Mouse (Mus musculus) c-Kit-negative CD71-positive TER-119-positive erythroid progenitor cells, embryonic 14.5 days (primary cell): ENCODE results near the gene Mical2.

Experiments used
- DNase-seq: peaks from one replicate; pipeline ENCODE4 v3.0.0-alpha.2; 2013; ENCODE audit warnings: low read depth, low spot score

Mical2 gene

DNA sequence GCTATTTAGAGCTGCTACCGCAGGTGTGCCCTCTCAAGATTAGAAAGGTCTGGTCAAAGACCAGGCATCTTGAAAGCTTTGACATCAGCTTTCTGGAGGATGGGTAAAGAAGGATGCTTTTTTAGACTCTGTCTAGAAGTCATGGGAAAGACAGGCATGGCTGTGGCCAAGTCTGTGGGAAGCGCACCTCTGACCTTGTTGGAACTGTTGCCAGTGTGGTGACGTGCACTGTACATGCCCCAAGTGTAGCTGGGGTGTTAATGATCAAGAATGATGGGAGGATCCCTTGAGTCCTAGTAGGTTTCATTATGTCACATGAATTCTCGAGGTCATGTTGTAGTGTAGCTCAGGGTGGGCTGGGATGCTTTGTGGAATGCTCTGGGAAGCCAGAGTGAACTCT is 127.4 kb downstream of the Mical2 start:
- no peak for DNase-seq

DNA sequence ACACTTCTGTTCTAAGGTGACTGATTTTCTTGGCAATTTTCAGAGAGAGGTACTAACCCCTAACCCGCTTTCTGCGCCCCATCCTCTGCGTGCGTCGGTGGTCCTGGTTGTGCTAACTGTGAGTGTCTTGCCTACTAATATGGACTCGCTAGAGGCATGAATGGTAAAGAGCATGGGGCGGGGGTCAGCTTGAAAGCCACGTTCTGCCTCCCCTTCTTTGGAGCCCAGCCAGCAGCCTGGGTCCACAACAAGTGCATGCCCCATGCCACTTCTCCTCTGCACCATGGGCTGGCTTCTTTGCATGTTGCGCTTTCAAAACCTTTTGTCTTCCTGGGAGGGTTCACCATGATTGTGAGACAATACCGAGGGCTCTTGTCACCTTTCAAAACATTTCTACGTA is 128.3 kb downstream of the Mical2 start:
- DNase-seq = no peak

DNA sequence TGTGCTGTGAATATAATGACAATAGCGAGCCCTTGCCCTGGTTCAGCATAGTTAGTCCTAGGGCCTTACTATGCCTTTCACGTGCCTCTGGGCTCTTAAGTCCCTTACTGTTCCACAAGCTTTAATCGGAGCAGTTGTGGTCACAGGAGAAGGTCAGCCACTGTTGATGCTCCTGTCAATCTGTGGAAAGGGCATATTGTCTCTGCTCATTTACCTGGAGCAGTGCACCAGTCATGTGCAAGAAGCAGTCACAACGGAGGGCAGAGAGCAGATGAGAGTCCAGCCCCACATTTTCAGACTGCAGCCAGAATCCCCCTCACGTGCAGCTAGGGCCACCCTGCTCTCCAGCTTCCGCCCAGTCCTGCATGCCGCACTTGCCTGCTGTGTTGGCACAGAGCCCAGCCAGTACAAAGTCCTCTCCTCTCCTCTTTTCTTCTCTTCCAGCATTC is 128.9 kb downstream of the Mical2 start:
- no peak for DNase-seq

DNA sequence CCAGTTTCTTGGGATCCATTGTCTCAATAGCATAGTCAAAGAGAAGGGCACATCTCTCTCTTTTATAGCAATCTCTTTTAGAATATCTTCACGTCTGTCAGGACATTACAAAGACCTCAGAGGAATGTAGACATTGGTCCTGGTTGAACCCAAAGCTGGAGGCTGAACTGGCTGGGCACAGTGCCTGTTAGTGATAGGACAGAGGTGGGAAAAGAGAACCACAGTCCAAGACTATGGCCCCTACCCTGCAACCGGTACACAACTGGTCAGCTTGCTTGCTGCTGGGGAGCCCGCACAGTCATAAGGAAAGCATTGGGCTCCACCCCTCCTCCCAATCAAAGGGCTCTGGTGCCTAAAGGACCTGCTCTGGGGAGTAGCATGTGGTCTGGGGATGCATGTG is 133.9 kb downstream of the Mical2 start:
- no peak for DNase-seq

DNA sequence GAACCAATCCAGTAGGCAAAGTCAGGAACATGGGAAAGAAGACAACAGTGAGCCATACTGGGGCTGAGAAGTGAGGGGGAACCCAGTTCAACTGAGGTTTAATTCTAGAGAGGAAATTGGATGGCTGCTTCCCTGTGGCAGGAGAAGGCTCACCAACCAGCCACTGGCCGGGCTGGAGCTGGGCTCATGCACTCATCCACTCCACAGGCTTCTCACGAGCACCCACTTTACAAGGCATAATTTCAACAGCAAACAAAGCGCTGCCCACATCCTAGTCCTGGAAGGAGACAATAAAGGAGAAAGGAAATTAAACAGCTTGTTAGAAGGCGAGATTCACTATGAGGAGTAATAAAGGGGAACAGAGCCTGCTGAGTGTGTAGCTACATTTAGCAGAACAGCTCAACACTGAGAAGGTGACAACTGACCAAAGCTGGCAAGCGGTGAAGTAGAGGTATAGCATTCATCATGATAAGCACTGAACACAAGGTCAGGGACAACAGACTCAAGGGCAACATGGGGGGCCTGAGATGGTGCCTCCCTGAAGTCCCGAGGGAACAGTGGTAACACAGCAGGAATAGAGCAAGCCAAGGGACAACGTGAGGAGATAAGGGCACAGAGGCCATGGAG is 137.0 kb downstream of the Mical2 start:
- DNase-seq = no peak

DNA sequence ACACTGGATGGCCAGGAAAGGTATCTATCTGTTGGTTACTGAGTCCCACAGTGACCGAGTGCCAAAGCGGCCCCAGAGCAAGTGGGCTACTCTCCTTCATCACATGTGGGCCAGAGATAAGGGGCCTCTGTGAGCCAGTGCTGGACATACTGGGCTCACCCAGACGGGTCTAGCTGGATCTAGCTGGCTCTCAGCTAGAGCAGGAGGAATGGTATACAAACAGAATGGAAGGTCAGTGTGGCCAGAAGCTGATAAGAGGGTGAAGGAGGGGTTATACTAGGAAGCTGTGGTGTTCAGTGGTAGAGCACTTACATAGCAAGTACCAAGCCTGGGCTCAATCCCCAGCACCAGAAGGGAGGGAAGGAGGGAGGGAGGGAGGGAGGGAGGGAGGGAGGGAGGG is 140.2 kb downstream of the Mical2 start:
- no peak for DNase-seq

DNA sequence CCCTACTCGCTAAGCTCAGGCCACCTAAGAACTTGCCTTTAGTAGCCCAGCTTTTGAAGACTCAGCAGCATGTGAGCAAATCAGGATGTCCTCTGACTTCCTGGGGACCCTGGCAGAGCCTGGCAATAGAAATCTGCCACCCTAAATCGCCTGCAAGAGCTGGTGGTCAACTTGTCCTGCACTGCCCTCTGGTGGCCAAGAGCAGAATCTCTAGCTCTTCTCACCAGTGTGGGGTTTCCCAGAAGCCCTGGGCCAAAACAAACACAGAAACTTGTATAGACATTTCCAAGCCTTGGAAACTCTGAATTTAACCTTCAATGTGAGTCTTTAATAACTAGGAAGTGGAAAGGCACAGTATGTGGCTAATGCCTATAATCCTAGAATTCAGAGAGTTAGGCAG is 143.4 kb downstream of the Mical2 start:
- peak; percentile 28 for DNase-seq

DNA sequence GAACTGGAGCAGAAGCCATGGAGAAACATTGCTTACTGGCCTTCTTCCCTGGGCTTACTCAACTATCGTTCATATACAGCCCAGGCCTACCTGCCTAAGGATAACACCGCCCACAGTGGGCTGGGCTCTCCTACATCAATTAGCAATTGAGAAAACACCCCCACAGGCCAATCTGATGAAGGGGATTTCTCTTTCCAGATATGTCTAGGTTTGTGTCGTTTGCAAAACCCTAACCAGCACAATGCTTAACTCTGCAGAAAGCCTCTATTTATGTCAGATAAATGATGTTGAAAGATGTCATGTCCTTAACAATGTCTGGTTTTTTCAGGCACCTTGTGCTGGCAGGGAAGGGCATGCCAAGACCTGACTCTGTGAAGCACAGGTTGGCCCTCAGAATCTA is 144.3 kb downstream of the Mical2 start:
- DNase-seq = no peak

DNA sequence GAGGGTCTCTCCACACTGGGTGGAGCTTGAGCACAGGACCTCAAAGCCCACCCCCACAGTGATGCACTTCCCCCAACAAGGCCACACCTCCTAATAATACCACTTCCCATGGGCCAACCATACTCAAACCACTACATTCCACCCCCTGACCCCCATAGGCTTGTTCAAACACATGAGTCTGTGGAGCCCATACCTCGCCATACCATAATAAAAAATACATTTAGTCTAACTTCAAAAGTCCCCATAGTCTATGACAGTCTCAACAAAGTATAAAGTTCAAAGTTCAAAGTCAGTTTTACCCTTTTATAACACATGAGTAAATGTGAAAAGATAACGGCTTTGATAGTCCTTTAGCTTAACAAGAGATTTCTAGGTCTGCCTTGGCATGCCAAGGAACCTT is 145.7 kb downstream of the Mical2 start:
- DNase-seq = no peak

DNA sequence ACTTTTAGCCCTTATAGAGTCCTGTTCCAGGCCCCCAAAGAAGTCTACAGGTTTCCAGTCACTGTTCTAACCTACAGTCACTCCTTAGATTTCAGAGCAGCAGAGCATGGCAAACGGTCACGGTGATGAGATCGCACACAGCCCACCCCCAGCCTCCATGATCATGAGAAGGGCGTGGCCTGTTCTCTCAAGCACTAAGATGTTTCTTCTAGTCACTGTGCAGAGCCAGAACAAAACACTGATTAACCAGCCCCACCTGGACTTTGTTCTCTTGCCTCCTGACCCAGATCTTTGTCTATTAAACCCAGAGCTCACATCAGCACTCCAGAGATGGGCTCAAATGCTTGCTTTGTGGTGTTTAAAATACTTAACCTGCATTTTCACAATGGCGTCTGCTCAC is 148.4 kb downstream of the Mical2 start:
- no peak for DNase-seq

DNA sequence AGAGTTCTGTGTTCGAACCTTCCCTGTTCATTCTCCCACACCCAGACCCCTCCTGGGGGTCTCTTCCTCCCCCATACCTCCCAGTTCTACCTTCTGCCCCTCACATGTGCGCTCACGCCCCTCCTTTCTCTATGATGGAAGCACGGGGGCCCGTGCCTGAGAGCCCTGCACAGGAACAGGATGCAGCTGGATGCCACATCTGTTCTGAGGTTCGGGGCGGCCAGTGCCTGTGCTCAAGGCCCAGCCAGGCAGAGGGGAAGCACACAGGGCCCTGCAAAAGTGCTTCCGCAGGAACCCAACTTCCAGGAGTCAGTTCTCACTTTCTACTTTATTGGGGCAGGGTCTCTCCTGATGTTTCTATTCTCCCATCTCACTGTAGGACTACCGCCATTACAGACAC is 149.4 kb downstream of the Mical2 start:
- no peak for DNase-seq

DNA sequence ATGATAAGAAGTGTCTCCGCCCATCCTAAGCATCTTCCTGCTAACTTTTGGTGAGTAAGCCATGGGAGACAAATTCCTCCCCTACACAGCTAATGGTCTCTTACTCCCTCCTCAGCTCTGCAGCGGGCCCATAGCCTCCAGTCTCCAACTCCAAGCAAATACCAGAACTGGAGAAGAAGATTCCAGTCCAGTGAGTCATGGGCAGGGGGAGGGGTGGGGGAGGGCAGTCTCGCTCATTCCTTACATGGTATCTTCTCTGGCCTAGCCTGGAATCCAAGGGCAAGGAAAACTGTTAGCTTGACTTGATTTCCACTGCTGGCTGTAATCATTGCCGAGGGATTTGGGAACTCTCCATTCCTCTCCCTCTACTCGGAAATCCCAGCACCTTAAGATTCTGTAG is 150.2 kb downstream of the Mical2 start:
- DNase-seq = no peak

DNA sequence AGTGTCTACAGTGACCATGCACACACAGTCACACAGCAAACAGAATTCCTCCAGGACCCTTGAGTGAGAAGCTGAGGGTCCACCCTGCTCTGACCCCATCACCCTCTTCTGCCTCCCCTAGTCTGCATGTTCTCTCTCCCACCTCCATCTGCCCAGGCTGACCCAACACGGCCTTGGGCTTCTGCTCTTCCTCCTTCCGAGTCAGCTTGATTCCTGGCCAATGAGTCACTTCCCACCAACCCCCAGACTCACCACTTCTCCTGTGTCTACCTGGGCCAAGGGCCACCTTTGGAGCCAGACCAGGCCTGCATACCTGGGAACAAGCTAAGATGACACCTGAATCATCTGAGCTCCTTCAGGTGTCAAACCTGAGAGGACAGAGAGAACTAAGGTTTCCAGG is 151.0 kb downstream of the Mical2 start:
- DNase-seq = no peak

DNA sequence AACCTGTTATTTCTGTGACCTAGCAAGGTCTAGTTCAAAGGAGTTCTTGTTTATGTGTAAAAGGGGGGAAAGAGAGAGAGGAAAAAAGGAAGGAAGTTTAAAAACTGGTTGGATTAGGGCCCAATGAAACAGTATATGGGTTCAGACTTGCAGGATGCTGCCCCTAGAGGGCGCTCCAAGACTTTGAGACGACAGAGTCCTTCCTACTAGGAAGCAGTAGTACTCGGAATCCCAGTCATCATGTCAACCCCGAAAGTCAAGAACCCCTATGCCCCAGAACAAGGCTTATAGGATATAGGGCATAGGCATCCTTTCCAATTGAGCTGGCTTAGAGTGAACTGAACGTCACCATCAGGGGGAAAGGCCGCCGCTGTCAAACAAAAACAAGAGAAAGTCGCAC is 151.7 kb downstream of the Mical2 start:
- DNase-seq = peak; percentile 20

DNA sequence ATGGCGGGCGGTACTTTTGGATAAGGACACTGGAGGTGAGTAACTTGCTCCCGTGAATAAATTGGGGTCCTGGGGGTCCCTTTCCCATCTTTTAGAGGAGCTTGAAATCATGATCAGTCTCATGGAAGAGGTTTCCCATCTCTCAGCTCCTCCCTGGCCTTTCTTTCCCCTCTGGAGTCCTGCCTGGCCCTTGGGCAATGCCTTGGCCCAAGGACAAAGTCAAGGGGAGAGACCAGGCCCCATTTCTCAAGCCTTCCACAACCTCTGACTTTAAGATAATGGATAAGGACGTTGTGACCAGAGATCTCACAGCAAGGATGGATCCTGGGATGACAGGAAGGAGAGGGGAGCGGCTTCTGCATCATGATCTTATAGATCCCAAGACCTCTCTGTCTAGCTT is 152.4 kb downstream of the Mical2 start:
- DNase-seq = no peak

DNA sequence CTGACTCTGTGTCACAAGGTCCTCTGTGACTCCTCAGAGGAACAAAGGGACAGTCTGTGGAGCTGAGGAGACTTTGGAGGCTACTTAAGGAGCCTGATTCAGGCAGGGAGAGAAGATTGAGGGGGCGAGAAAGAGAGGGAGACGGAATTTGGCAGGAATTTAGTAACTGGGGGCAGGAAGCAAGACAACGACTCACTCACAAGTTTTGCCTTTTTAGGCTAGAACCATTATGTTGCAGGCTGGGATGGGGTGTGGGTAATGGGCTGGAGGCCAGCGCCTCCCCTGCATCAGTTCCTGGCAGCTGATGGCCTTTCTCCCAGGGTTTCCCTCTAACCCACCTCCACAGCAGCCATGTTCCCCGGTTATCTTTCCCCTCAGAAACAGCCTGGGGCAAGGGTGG is 152.8 kb downstream of the Mical2 start:
- no peak for DNase-seq

DNA sequence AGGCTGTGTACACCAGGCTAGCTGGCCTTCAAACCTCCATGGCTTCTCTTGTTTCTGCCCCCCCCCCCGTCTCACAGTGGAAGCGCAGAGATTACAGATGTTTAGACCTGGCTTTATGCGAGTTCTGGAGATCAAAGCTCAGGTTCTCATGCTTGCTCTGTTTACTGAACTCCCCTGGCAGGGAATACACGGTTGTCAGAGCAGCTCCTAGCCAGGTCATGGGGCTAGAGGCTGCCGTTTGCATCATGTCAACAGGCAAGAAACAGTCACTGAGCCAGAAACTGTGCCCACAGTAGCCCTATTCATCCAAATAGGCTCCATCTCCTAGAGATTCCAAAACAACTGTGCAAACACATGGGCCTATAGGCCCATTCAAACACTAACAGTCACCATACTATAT is 160.9 kb downstream of the Mical2 start:
- no peak for DNase-seq

DNA sequence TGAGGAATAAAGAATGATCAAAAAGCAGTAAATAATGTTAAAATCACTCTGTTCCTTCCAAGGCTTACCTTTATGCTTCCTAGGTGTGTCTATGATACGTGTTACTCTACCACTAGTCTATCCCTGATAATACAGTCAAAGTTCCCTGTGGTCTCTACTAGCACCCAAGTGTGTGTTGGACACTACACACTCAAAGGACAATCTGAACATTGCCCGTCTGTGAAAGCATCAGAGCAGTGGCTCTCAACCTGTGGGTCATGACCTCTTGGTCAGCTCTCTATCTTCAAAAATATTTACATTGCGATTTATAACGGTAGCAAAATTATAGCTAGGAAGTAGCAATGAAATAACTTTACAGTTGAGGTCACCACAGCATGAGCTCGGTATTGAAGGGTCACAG is 162.2 kb downstream of the Mical2 start:
- no peak for DNase-seq

DNA sequence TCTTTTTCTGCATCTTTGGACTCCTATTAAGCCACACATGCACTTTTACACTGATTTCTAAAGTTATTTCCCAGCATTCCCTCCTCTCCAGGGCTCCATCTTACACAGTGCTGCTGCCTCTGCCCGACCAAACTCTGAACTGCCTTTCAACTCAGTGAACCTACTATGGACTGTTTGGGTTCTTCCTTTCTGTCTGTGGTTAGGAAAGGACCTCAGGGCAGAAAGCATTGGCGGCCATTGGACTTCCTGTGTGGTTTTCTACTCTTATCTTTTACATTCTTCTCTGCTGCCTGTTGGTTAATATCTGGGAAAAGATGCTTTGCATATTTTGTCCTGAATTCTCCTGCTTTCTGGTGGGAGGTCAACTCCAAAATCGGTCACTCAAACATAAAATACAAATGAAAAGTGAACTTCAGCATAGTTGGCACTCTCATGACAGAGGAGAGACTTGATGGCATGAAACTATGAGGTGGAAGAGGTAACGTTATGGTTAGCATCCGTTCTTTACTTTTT is 162.8 kb downstream of the Mical2 start:
- DNase-seq = no peak

DNA sequence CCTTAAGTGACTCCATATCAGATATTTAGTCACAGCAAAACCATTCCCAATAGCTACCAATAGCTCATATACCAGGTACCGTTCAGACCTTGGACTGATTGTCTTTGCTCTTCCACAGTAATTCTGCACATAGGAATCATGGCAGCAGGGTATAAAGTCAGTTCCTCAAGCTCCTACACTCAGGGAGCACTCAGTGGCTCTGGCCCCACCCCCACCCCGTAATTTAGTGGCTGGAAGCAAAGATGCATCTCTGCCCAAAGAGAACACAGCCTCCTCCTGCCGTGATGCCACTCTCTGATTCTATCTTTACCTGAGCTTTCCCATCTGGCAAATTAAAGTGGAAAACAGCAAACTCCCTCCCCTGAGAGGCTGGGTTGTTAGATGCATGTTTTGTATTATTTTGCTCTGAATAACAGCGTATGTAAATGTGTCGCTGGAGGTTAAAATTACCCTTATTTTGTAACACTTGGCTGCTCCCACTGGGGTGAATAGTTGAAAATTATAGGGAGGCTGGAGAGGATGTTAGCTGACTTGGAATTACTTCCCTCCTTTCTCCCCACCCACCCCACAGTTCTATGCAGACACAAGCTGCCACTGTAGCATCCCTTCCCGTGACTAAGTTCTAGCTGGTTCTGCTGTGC is 164.1 kb downstream of the Mical2 start:
- no peak for DNase-seq

DNA sequence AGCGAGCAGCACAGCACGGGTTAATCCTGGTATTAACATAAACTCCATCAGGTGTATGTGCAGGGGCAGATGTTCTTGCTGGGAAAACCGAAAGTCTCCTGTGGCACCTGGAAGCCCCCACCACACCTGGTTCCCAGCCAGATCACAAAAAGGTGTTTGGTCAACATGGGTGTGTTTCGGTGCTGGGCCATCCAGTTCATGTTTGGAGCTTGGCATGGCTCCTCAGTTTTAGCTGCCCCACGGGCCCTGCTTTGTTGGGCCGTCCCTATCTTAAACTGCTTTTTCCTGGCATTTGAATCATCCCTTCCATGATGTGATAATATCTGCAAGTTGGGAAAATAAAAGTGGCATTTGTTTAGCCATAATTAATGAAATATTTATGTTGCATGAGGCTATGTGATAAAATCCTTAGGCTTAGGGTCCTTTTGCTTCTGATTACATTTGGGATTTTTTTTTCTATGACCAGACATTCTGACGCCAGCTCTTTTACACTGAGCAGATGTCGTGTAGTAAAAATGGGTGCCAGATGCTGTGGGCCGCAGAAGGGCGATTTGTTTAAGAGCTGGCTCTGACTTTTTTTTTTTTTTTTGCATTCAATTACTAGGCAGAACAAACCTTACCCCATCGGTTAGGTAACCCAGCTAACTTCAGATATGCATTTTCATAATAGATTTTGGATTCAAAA is 164.7 kb downstream of the Mical2 start:
- no peak for DNase-seq

DNA sequence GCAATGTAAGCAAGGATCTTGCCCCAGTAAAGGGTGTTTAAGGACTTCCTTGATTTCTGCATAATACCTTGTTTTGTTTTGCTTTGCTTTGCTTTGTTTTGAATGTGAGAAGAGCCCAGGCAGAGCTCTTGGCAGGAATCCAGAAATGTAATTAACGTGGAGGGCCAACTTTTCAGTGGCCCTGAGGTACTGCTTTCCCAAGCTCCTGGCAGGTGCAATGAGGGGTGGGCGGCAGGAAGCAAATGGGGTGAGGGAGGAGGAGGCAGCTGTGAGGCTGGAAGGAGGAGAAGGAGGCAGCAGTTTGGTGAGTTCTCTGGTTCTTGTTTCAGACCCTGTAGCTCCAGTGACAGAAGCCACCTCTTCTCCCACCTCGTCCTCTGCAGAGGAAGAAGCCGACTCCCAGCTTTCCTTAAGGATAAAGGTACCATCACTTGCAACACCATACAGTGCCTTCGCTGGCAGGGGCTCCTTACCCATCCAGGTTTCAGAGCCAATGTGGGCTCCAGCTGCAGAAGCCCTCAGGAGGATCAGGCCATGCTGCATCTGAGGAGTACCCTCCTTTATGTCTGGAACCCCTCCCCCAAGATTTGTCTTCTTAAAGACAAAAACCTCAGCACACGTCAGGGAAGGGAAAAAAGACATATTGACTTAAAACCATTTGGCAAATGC is 165.4 kb downstream of the Mical2 start:
- no peak for DNase-seq
